19 mouse cellular contexts compared by ENCODE assay signal in genomic region chr4:41357154-41357553, GRCm38 (mm10).
"Had no signal": no experiment of that assay in that cellular context is flagged by ENCODE, and none has a peak within 500 bp of the region (broad histone marks: within the 10 kb centered on the region; RNA-seq: fewer than 3 reads in every experiment).

No protein-coding gene starts in this region.

- H3K27me3 ChIP-seq: midbrain, embryonic 12.5 days; neural tube, embryonic 13.5 days; neural tube, embryonic 15.5 days had no signal

- H3K36me3 ChIP-seq: neural tube, embryonic 15.5 days had no signal

- H3K4me3 ChIP-seq: midbrain, embryonic 10.5 days; midbrain, embryonic 12.5 days; myocyte; neural tube, embryonic 13.5 days; neural tube, embryonic 15.5 days had no signal

- ATAC-seq: midbrain, embryonic 16.5 days had no signal

- H3K27ac ChIP-seq: midbrain, embryonic 10.5 days; midbrain, embryonic 12.5 days; neural tube, embryonic 13.5 days; neural tube, embryonic 15.5 days had no signal

- DNase-seq: lung, adult 18-20 months; lung, embryonic 14.5 days; lung, postnatal 10 days; lung, postnatal 4 days; midbrain, embryonic 14.5 days; retina, postnatal 1 day; right cerebral cortex, adult 18-20 months; right cerebral cortex, postnatal 25 days; right cerebral cortex, postnatal 4 days; spleen, adult 18-20 months; thymus, adult 18-20 months; thymus, postnatal 14 days; thymus, postnatal 36 days had no signal

- H3K9ac ChIP-seq: lung, embryonic 14.5 days; midbrain, embryonic 12.5 days; neural tube, embryonic 13.5 days; neural tube, embryonic 15.5 days had no signal

- H3K4me2 ChIP-seq: lung, embryonic 14.5 days; midbrain, embryonic 12.5 days; neural tube, embryonic 13.5 days; neural tube, embryonic 15.5 days had no signal

- H3K4me1 ChIP-seq: midbrain, embryonic 10.5 days; midbrain, embryonic 12.5 days had no signal

- H3K9me3 ChIP-seq: midbrain, embryonic 10.5 days; midbrain, embryonic 12.5 days; neural tube, embryonic 13.5 days; neural tube, embryonic 15.5 days had no signal
